Mouse (Mus musculus) cerebellum, adult 9-11 months (tissue): ENCODE results near the gene Ttc27.

Experiments used
- DNase-seq: peaks from one replicate; pipeline ENCODE4 v3.0.0; 2022

Gene Ttc27

GRCm38 (mm10) chr17:74889535-74890117 lies 172.1 kb downstream of the Ttc27 start:
- DNase-seq, result no peak

- DNase-seq, result no peak
These were observed 184.9 kb downstream of the Ttc27 start for GRCm38 (mm10) chr17:74902453-74902852.

- DNase-seq, result no peak
These were observed 186.1 kb downstream of the Ttc27 start for GRCm38 (mm10) chr17:74903411-74904331.

GRCm38 (mm10) chr17:74904332-74904687 lies 186.8 kb downstream of the Ttc27 start:
- no peak for DNase-seq

GRCm38 (mm10) chr17:74904956-74905355 lies 187.4 kb downstream of the Ttc27 start:
- no peak for DNase-seq

- DNase-seq, result no peak
These were observed 195.5 kb downstream of the Ttc27 start for GRCm38 (mm10) chr17:74912995-74913394.
